Mouse (Mus musculus): ENCODE measurements around the gene Eef1akmt4. TPM values are rescaled to one million over a fixed set of nuclear protein-coding genes. Genes with fewer than 3 reads are reported as not detected.
A peak's percentile ranks its signal among the peaks of the same experiment; 100 is the strongest.

The Eef1akmt4 gene
- polyA plus RNA-seq, 1 experiment from 2014 or later = 27.4 TPM

MicroRNA genes within 50 kb of the gene (microRNA counts, 519-probe panel; counts per million panel counts)
- 6,088 counts per million, percentile 92 among the panel's probes with 10 or more counts for microRNA mmu-miR-1224

Small RNA genes lying within 50 kb of the gene (microRNA-seq; reads per million reads assigned to microRNA genes)
- 2.1 reads per million for gene Mir1224

Other genes starting within 250 kb of the Eef1akmt4 start
- gene Abcc5, start 185.2 kb upstream of the Eef1akmt4 start, polyA plus RNA-seq (2016; fragmentation: Nextera tagmentation; extraction: Ambion mirVana) = 28.6 and 30.3 TPM in 2 replicates
- gene Eif2b5, start 112.8 kb upstream of the Eef1akmt4 start, polyA plus RNA-seq (2016; fragmentation: Nextera tagmentation; extraction: Ambion mirVana) = 90.0 and 99.7 TPM in 2 replicates
- 8.0 and 8.8 TPM in 2 replicates for gene Dvl3, start 94.6 kb upstream of the Eef1akmt4 start, polyA plus RNA-seq (2016; fragmentation: Nextera tagmentation; extraction: Ambion mirVana)
- 463 and 468 TPM in 2 replicates for gene Ap2m1, start 76.1 kb upstream of the Eef1akmt4 start, polyA plus RNA-seq (2016; fragmentation: Nextera tagmentation; extraction: Ambion mirVana)
- 38.8 and 40.5 TPM in 2 replicates for gene Abcf3, start 63.0 kb upstream of the Eef1akmt4 start, polyA plus RNA-seq (2016; fragmentation: Nextera tagmentation; extraction: Ambion mirVana)
- 0.23 and 0.30 TPM in 2 replicates for gene Vwa5b2, start 22.1 kb upstream of the Eef1akmt4 start, polyA plus RNA-seq (2016; fragmentation: Nextera tagmentation; extraction: Ambion mirVana)
- gene Gm49333, start within 50 bp of the Eef1akmt4 start, polyA plus RNA-seq (2016; fragmentation: Nextera tagmentation; extraction: Ambion mirVana) = 0.21 TPM in 1 of 2 replicates, not detected in the other
- 35.0 and 36.0 TPM in 2 replicates for gene Alg3, start 142 bp downstream of the Eef1akmt4 start, polyA plus RNA-seq (2016; fragmentation: Nextera tagmentation; extraction: Ambion mirVana)
- 0.56 and 0.61 TPM in 2 replicates for gene Camk2n2, start 9.7 kb downstream of the Eef1akmt4 start, polyA plus RNA-seq (2016; fragmentation: Nextera tagmentation; extraction: Ambion mirVana)
- 0.53 TPM in 1 of 2 replicates, not detected in the other for gene Ece2, start 18.2 kb downstream of the Eef1akmt4 start, polyA plus RNA-seq (2016; fragmentation: Nextera tagmentation; extraction: Ambion mirVana)
- gene Psmd2, start 40.1 kb downstream of the Eef1akmt4 start, polyA plus RNA-seq (2016; fragmentation: Nextera tagmentation; extraction: Ambion mirVana) = 277 and 289 TPM in 2 replicates
- 180 and 187 TPM in 2 replicates for gene Eif4g1, start 56.7 kb downstream of the Eef1akmt4 start, polyA plus RNA-seq (2016; fragmentation: Nextera tagmentation; extraction: Ambion mirVana)
- 2.1 and 2.6 TPM in 2 replicates for gene Fam131a, start 81.6 kb downstream of the Eef1akmt4 start, polyA plus RNA-seq (2016; fragmentation: Nextera tagmentation; extraction: Ambion mirVana)
- gene Polr2h, start 106.1 kb downstream of the Eef1akmt4 start, polyA plus RNA-seq (2016; fragmentation: Nextera tagmentation; extraction: Ambion mirVana) = 66.1 and 68.4 TPM in 2 replicates
- 14.0 and 14.5 TPM in 2 replicates for gene Clcn2, start 106.2 kb downstream of the Eef1akmt4 start, polyA plus RNA-seq (2016; fragmentation: Nextera tagmentation; extraction: Ambion mirVana)
- gene Chrd, start 121.5 kb downstream of the Eef1akmt4 start, polyA plus RNA-seq (2016; fragmentation: Nextera tagmentation; extraction: Ambion mirVana) = 0.54 and 0.96 TPM in 2 replicates
- gene Thpo, start 122.9 kb downstream of the Eef1akmt4 start, polyA plus RNA-seq (2016; fragmentation: Nextera tagmentation; extraction: Ambion mirVana) = 2.7 and 2.8 TPM in 2 replicates